Mouse (Mus musculus) myocyte (in vitro differentiated cells): ENCODE results near the gene Mgll.

Experiments
- MYOD1 ChIP-seq, 3 experiments: IDR thresholded peaks; one replicate each; pipeline ENCODE4 v1.6.1; 2011; ENCODE audit warnings: control low read depth in 2 of 3, low read depth in 2 of 3, mild to moderate bottlenecking in 2 of 3, moderate library complexity in 1 of 3; ENCODE audit not compliant: insufficient read length in 2 of 3, control insufficient read depth in 1 of 3
- MYOG ChIP-seq, 3 experiments: IDR thresholded peaks; one replicate each; pipeline ENCODE4 v1.6.1; 2011; ENCODE audit warnings: control low read depth in 2 of 3, low read depth in 2 of 3, mild to moderate bottlenecking in 2 of 3; ENCODE audit not compliant: insufficient read length in 2 of 3, control insufficient read depth in 1 of 3, insufficient read depth in 1 of 3
- POLR2A ChIP-seq: IDR thresholded peaks from one replicate; pipeline ENCODE4 v1.6.1; 2011; ENCODE audit warnings: low read depth, mild to moderate bottlenecking, control low read depth, moderate library complexity; ENCODE audit not compliant: insufficient read length
- USF1 ChIP-seq: IDR thresholded peaks from one replicate; pipeline ENCODE4 v1.6.1; 2011; ENCODE audit warnings: low read depth, mild to moderate bottlenecking, control low read depth, moderate library complexity

DNA sequence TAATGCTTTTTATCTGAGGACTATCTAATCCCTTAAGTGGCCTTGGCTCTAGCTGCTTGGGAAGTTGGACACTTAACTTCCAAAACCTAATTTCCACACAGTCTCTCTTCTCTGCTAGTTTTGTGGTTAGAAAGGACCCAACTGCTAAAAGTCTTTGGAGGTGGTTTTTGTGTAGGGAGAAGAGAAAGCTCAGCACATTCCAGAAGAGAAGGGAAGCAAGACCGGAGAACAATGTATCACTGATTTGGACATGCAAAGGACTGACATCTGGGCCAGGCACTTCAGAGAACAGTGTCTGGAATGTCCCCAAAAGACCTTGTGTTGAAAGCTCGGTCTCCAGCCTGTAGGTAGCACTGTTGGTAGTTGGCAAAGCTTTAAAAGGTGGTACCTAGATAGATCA, 46.5 kb upstream of the Mgll start:
- TF ChIP-seq POLR2A (no peak), USF1 (no peak), MYOD1 (IDR thresholded peaks at IDR 0.05; ENCODE audit: control insufficient read depth in 1 of 3, insufficient read length in 2 of 3, low read depth in 2 of 3) (no peak), MYOG (IDR thresholded peaks at IDR 0.05; ENCODE audit: control insufficient read depth in 1 of 3, insufficient read depth in 1 of 3, insufficient read length in 2 of 3, low read depth in 2 of 3) (no peak)
